Mouse (Mus musculus) gastrocnemius, adult 2 months (tissue): ENCODE results near the gene Gm21973. TPM values are rescaled to one million over a fixed set of nuclear protein-coding genes. Genes with fewer than 3 reads are reported as not detected.

ENCODE experiments used
- DNase-seq: peaks from one replicate; pipeline ENCODE4 v3.0.0; 2022
- H3K27ac ChIP-seq: fragments of 200-600 bp; 2 replicates; pipeline ENCODE4 v1.8.1; 2022; ENCODE audit warnings: mild to moderate bottlenecking
- H3K4me3 ChIP-seq: fragments of 200-600 bp; 2 replicates; pipeline ENCODE4 v1.8.1; 2022; ENCODE audit warnings: mild to moderate bottlenecking, moderate library complexity
- CTCF ChIP-seq: fragments of 200-600 bp; IDR thresholded peaks from 2 replicates; pipeline ENCODE4 v1.8.1; 2022; ENCODE audit warnings: antibody characterized with exemption, mild to moderate bottlenecking, moderate library complexity
- intact Hi-C: fragments of 180-260 bp; cut with DNase I; formaldehyde crosslinking; loops from one replicate; pipeline ENCODE4 v1.15.1; 2025
- total RNA-seq, 2 experiments: library from RNA; stranded (reverse); gene quantifications; 2 replicates each; pipeline ENCODE4 v1.2.3; 2021

The Gm21973 gene
- total RNA-seq, 2 experiments from 2014 or later = not detected

- DNase-seq = no peak
Measured at GRCm38 (mm10) chr15:10421138-10421784, 96.1 kb downstream of the Gm21973 start.

GRCm38 (mm10) chr15:10421785-10422144 is 96.6 kb downstream of the Gm21973 start:
- no peak for DNase-seq
- intact Hi-C loops = no loop called here
- no peak for TF ChIP-seq CTCF
- no peak overlapping the region for H3K4me3 ChIP-seq
- H3K27ac ChIP-seq = no peak overlapping the region

More at GRCm38 (mm10) chr15:10421138-10421784, 96.1 kb downstream of the Gm21973 start:
- Histone ChIP-seq H3K4me3 (no peak overlapping the region), H3K27ac (no peak overlapping the region)
- no peak for TF ChIP-seq CTCF
- intact Hi-C loops = no loop called here

Other genes with a start within 250 kb of the Gm21973 start
- under 1 TPM; 0.03 to 0.50 TPM for gene Prlr, start 148.1 kb upstream of the Gm21973 start, total RNA-seq
- gene Agxt2, start 33.2 kb downstream of the Gm21973 start, total RNA-seq = not detected
- gene Dnajc21, start 145.1 kb downstream of the Gm21973 start, total RNA-seq = 10 to 100 TPM; 74.4 to 77.5 TPM
- gene Brix1, start 160.6 kb downstream of the Gm21973 start, total RNA-seq = 10 to 100 TPM; 16.5 to 16.7 TPM
- gene Rad1, start 160.6 kb downstream of the Gm21973 start, total RNA-seq = 1 to 10 TPM; 4.6 to 7.0 TPM
- not detected for gene Ttc23l, start 233.3 kb downstream of the Gm21973 start, total RNA-seq